Mouse (Mus musculus) bone marrow macrophage, adult 2 months (primary cell): Measurements from ENCODE around the gene Coq10a.
"Not testable (repeated sequence)": the region's sequence is repeated elsewhere in the genome, so short reads cannot be mapped to it uniquely, and the experiment has no call there.

Experiments used
- CTCF ChIP-seq: IDR thresholded peaks from 2 replicates; pipeline ENCODE4 v1.5.1; 2012; ENCODE audit warnings: low read depth, mild to moderate bottlenecking, low read length, moderate library complexity
- POLR2A ChIP-seq: IDR thresholded peaks from 2 replicates; pipeline ENCODE4 v1.6.1; 2012; ENCODE audit warnings: mild to moderate bottlenecking, low read depth, low read length, borderline replicate concordance

DNA sequence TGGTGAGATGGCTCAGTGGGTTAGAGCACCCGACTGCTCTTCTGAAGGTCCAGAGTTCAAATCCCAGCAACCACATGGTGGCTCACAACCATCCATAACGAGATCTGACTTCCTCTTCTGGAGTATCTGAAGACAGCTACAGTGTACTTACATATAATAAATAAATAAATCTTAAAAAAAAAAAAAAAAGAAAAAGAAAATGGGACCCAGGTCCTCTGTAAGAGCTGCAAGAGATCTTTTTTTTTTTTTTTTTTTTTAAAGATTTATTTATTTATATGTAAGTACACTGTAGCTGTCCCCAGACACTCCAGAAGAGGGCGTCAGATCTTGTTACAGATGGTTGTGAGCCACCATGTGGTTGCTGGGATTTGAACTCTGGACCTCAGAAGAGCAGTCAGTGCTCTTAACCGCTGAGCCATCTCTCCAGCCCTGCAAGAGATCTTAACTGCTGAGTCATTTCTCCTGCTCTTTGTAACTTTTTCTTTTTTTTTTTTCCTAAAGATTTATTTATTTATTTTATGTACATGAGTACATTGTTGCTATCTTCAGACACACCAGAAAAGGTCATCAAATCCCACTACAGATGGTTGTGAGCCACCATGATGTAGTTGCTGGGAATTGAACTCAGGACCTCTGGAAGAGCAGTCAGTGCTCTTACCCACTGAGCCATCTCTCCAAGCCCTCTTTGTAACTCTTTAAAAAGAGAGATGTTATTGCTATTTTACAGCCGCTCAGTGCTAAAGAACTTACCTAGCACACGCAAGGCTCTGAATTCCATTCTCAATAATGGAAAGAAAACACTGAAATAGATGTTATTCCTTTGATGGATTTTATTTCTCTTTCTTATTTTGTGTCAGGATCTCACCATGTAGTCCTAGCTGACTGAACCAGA is 36.2 kb downstream of the Coq10a start:
- not testable (repeated sequence) for TF ChIP-seq CTCF, POLR2A
